Mouse (Mus musculus): ENCODE measurements at regions not wholly inside any gene's neighbourhood (a gene's known extent, or its start where the extent isn't known, plus 50 kb on each side); places are given as distances from the start of the nearest gene placed in this dataset.
"Not testable (repeated sequence)": the region's sequence is repeated elsewhere in the genome, so short reads cannot be mapped to it uniquely, and the experiment has no call there.

DNA sequence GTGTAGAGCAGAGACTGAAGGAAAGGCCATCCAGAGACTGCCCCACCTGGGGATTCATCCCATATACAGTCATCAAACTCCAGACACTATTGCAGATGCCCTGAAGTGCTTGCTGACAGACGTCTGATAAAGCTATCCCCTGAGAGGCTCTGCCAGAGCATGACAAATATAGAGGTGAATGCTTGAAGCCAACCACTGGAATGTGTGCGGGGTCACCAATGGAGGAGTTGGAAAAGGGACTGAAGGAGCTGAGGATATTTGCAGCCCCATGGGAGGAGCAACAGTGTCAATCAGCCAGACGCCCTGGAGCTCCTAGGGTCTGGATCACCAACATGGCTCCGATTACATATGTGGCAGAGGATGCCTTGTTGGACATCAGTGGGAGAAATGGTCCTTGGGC is 392.1 kb upstream of the Oprm1 start:
- peak; percentile 86 for ATAC-seq (replicated peaks; ENCODE audit: extremely low read depth, insufficient read depth, low FRiP score)
- 32% methylated on average over 4 of the region's 4 CpGs for WGBS

DNA sequence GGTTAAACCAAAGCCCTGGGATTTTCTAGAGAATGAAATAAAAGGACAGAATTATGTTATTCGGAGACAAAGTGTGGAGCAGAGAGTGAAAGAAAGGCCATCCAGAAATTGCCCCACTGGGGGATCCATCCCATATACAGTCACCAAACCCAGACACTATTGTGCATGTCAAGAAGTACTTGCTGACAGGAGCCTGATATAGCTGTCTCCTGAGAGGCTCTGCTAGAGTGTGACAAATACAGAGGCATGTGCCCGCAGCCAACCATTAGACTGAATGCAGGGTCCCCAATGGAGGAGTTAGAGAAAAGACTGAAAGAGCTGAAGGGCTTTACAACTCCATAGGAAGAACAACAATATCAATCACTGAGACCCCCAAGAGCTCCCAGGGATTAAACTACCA is 386.6 kb upstream of the Oprm1 start:
- H3K27me3 ChIP-seq (ENCODE audit: control insufficient read depth, insufficient read depth, low read length): no peaks in the 10 kb centered on the region
- H3K4me3 ChIP-seq (ENCODE audit: low read length): no peak overlapping the region
- peaks cover 6% of the 10 kb centered on the region; the same call in 1 of the 2 replicates for H3K4me1 ChIP-seq (ENCODE audit: control insufficient read depth, insufficient read depth, low read length)
- 0 out of 2 replicates have a peak overlapping the region, but pooled peaks have one; percentile 39 for H3K27ac ChIP-seq (ENCODE audit: low read length)
- 38% methylated on average over 2 of the region's 2 CpGs for WGBS
- H3K9ac ChIP-seq (ENCODE audit: low read length): no peak overlapping the region
- no peaks in the 10 kb centered on the region for H3K9me3 ChIP-seq (replicated peaks; ENCODE audit: control insufficient read depth, low read length)
- H3K4me2 ChIP-seq (ENCODE audit: low read depth, low read length): no peak overlapping the region
- peak; percentile 84 for ATAC-seq (replicated peaks; ENCODE audit: extremely low read depth, insufficient read depth, low FRiP score)
- H3K36me3 ChIP-seq (ENCODE audit: control insufficient read depth, insufficient read depth): no peaks in the 10 kb centered on the region

More for the DNA sequence above, 392.1 kb upstream of the Oprm1 start:
- Histone ChIP-seq H3K4me3 (ENCODE audit: low read length) (no peak overlapping the region), H3K27ac (ENCODE audit: low read length) (no peak overlapping the region), H3K9me3 (replicated peaks; ENCODE audit: control insufficient read depth, low read length) (no peaks in the 10 kb centered on the region), H3K36me3 (ENCODE audit: control insufficient read depth, insufficient read depth) (no peaks in the 10 kb centered on the region), H3K9ac (ENCODE audit: low read length) (no peak overlapping the region), H3K4me2 (ENCODE audit: low read depth, low read length) (no peak overlapping the region), H3K27me3 (ENCODE audit: control insufficient read depth, insufficient read depth, low read length) (no peaks in the 10 kb centered on the region), H3K4me1 (ENCODE audit: control insufficient read depth, insufficient read depth, low read length) (peaks cover 1% of the 10 kb centered on the region; the same call in 1 of the 2 replicates)

DNA sequence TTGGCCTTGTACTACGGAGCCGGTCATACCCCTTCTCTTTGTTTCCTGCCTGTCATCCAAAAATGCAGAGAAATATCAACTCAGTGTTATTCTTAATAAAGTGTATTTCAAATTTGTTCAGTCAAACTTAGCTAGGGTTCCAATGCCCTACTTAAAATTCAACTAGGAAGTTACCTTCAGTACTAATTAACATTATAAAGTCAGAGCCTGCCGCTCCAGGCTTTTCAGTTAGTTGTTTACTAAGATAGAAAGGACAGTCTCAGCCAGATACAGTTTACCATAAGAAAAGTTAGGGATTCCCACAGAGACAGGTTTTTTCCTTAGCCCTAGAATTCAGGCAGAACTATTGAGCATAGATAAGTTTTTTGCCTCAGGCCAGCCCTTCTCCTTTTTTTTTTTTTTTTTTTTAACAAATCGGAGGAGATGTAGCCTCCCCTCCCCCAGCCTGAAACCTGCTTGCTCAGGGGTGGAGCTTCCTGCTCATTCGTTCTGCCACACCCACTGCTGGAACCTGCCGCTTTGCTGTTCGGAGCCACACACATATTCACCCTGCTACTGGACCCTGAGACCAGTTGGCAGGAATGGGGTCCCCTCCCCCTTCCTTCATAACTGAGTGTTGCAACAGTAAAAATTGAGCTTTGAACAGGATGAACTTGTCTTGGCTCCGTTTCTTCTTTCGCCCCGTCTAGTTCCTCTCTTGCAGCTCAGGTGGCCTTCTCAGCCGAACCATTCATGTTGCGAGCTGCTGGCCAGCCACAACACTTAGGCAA is 340.8 kb upstream of the Oprm1 start:
- H3K27me3 ChIP-seq (ENCODE audit: control insufficient read depth, insufficient read depth, low read length); H3K9ac ChIP-seq (ENCODE audit: low read length); H3K36me3 ChIP-seq (ENCODE audit: control insufficient read depth, insufficient read depth); H3K4me1 ChIP-seq (ENCODE audit: control insufficient read depth, insufficient read depth, low read length); H3K4me3 ChIP-seq (ENCODE audit: low read length); H3K9me3 ChIP-seq (replicated peaks; ENCODE audit: control insufficient read depth, low read length): not testable (repeated sequence)
- Histone ChIP-seq H3K27ac (ENCODE audit: low read length) (peak overlapping the region; percentile 23; the same call in 1 of the 2 replicates), H3K4me2 (ENCODE audit: low read depth, low read length) (peak overlapping the region; percentile 40)
- 71% methylated on average over 12 of the region's 12 CpGs for WGBS
- ATAC-seq (replicated peaks; ENCODE audit: extremely low read depth, insufficient read depth, low FRiP score): peak; percentile 41; the same call in 1 of the 2 replicates

DNA sequence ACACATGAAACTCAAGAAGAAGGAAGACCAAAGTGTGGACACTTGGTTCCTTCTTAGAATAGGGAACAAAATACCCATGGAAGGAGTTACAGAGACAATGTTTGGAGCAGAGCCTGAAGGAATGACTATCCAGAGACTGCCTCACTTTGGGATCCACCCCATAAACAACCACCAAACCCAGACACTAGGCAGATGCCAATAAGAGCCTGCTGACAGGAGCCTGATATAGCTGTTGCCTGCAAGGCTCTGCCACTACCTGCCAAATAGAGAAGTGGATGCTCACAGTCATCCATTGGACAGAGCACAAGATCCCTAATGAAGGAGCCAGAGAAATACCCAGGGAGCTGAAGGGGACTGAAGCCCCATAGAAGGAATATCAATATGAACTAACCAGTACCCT is 340.1 kb upstream of the Oprm1 start:
- not testable (repeated sequence) for H3K4me3 ChIP-seq (ENCODE audit: low read length); H3K27ac ChIP-seq (ENCODE audit: low read length); H3K4me1 ChIP-seq (ENCODE audit: control insufficient read depth, insufficient read depth, low read length); H3K4me2 ChIP-seq (ENCODE audit: low read depth, low read length); H3K9me3 ChIP-seq (replicated peaks; ENCODE audit: control insufficient read depth, low read length); H3K27me3 ChIP-seq (ENCODE audit: control insufficient read depth, insufficient read depth, low read length); H3K9ac ChIP-seq (ENCODE audit: low read length); H3K36me3 ChIP-seq (ENCODE audit: control insufficient read depth, insufficient read depth)
- peak; percentile 73; the same call in 1 of the 2 replicates for ATAC-seq (replicated peaks; ENCODE audit: extremely low read depth, insufficient read depth, low FRiP score)

DNA sequence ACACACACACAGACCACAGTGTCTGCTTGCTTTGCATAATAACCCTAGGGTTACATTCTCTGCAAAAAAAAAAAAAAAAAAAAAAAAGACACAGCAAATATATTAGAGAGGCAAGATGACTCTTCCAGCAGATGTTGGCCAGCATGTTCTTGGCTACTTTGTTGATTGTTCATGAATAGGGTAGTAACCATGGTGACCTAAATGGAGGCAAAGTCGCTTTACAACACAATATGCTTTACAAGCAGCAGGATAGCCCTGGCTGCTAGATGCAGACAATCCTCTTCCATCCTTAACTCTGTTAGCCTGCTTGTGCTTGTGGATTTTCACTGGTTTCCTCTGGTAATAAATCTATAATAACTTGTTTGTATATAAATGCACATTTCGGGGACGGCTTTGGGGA is 292.5 kb upstream of the Oprm1 start:
- H3K4me3 ChIP-seq (ENCODE audit: low read length): no peak overlapping the region
- no peaks in the 10 kb centered on the region for H3K9me3 ChIP-seq (replicated peaks; ENCODE audit: control insufficient read depth, low read length)
- H3K4me1 ChIP-seq (ENCODE audit: control insufficient read depth, insufficient read depth, low read length): no peaks in the 10 kb centered on the region
- H3K27me3 ChIP-seq (ENCODE audit: control insufficient read depth, insufficient read depth, low read length): no peaks in the 10 kb centered on the region
- H3K36me3 ChIP-seq (ENCODE audit: control insufficient read depth, insufficient read depth): no peaks in the 10 kb centered on the region
- no peak overlapping the region for H3K4me2 ChIP-seq (ENCODE audit: low read depth, low read length)
- ATAC-seq (replicated peaks; ENCODE audit: extremely low read depth, insufficient read depth, low FRiP score): no peak
- no peak overlapping the region for H3K27ac ChIP-seq (ENCODE audit: low read length)
- no peak overlapping the region for H3K9ac ChIP-seq (ENCODE audit: low read length)
- 77% methylated on average over 3 of the region's 3 CpGs for WGBS

DNA sequence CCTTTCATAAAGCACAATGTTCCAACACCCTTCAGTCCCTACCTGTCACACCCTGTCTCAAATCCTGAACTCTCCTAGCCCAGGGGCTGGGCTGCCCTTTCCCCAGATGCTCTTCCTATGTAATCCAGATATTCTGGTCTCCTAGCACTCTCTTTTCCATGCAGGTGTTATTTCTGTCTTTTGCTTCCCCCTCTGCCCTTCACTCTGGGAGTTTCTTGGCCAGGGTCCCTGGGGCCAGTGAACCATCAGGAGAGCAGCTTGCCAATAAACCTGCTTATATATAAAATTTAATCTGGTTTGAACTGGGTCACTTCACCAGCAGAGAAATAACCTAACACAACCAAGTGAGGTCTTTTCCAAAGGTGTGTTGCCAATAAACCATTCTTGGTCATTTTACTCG is 278.0 kb upstream of the Oprm1 start:
- Histone ChIP-seq H3K9ac (ENCODE audit: low read length) (no peak overlapping the region), H3K4me3 (ENCODE audit: low read length) (no peak overlapping the region), H3K36me3 (ENCODE audit: control insufficient read depth, insufficient read depth) (no peaks in the 10 kb centered on the region), H3K27ac (ENCODE audit: low read length) (no peak overlapping the region), H3K27me3 (ENCODE audit: control insufficient read depth, insufficient read depth, low read length) (no peaks in the 10 kb centered on the region), H3K9me3 (replicated peaks; ENCODE audit: control insufficient read depth, low read length) (no peaks in the 10 kb centered on the region), H3K4me2 (ENCODE audit: low read depth, low read length) (no peak overlapping the region), H3K4me1 (ENCODE audit: control insufficient read depth, insufficient read depth, low read length) (no peaks in the 10 kb centered on the region)
- 79% methylated on average over 1 of the region's 1 CpGs for WGBS
- no peak for ATAC-seq (replicated peaks; ENCODE audit: extremely low read depth, insufficient read depth, low FRiP score)

DNA sequence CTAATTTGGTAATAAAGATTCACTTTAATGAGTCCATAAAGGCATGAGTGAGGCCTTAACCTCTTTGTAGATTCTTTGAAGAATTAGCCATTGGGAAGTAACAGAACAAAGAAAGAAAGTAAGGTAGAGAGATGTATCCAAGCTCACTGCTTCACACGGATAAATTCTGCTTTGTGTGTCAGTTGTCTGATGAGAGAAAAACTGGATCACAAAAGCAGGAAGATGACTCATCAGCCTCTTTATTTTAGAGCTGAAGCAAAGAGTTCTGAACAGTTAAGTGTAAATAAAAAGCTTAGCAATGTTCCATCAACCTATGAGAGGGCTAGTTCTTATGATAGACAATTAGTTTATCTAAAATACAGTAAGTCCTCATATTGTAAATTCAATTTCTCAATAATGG is 269.7 kb upstream of the Oprm1 start:
- H3K27me3 ChIP-seq (ENCODE audit: control insufficient read depth, insufficient read depth, low read length): no peaks in the 10 kb centered on the region

DNA sequence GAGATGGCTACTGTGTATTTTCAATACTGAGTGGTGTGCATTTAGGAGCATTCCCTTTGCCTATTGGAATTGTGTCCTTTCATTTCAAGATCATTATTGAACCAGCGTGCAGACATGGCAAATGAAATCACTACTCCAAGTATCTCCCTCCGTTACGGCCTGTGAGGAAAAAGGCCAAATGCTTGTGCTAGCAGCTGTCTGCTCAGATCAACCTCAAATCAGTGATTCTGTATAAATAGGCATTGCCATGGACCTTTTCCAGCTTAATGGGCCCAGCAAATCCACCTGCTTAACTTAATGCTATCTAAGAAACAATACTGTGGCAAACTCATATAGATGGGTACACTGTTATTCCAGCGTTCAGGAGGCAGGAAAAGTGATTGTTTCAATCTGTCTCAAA is 265.6 kb upstream of the Oprm1 start:
- 81% methylated on average over 4 of the region's 4 CpGs for WGBS
- no peaks in the 10 kb centered on the region for H3K4me1 ChIP-seq (ENCODE audit: control insufficient read depth, insufficient read depth, low read length)
- H3K27me3 ChIP-seq (ENCODE audit: control insufficient read depth, insufficient read depth, low read length): no peaks in the 10 kb centered on the region
- H3K9ac ChIP-seq (ENCODE audit: low read length): no peak overlapping the region
- H3K27ac ChIP-seq (ENCODE audit: low read length): no peak overlapping the region
- no peak overlapping the region for H3K4me3 ChIP-seq (ENCODE audit: low read length)
- no peak overlapping the region for H3K4me2 ChIP-seq (ENCODE audit: low read depth, low read length)
- H3K9me3 ChIP-seq (replicated peaks; ENCODE audit: control insufficient read depth, low read length): no peaks in the 10 kb centered on the region
- ATAC-seq (replicated peaks; ENCODE audit: extremely low read depth, insufficient read depth, low FRiP score): no peak
- no peaks in the 10 kb centered on the region for H3K36me3 ChIP-seq (ENCODE audit: control insufficient read depth, insufficient read depth)

More for the DNA sequence above, 269.7 kb upstream of the Oprm1 start:
- Histone ChIP-seq H3K27ac (ENCODE audit: low read length) (no peak overlapping the region), H3K36me3 (ENCODE audit: control insufficient read depth, insufficient read depth) (no peaks in the 10 kb centered on the region), H3K9ac (ENCODE audit: low read length) (no peak overlapping the region), H3K9me3 (replicated peaks; ENCODE audit: control insufficient read depth, low read length) (no peaks in the 10 kb centered on the region), H3K4me2 (ENCODE audit: low read depth, low read length) (no peak overlapping the region), H3K4me1 (ENCODE audit: control insufficient read depth, insufficient read depth, low read length) (no peaks in the 10 kb centered on the region), H3K4me3 (ENCODE audit: low read length) (no peak overlapping the region)
- ATAC-seq (replicated peaks; ENCODE audit: extremely low read depth, insufficient read depth, low FRiP score): no peak
- 50% methylated on average over 1 of the region's 1 CpGs for WGBS

DNA sequence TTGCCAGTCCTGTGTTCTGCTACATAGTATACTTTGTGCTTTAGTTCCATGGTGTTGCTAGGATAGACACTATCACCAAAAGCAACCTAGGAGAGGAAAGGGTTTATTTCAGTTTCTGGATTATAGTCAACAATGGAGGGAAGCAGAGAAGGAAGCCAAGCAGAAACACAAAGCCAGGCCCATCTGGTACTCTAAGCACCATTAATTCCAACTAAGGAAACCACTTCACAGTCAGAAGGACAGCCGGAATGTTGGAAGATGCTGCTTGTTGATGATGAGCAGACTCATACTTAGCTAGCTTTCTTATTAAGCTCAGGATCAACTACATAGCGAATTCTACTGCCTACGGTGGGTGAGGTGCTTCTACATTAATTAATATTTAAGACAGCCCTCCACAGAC is 263.2 kb upstream of the Oprm1 start:
- no peak for ATAC-seq (replicated peaks; ENCODE audit: extremely low read depth, insufficient read depth, low FRiP score)
- Histone ChIP-seq H3K27me3 (ENCODE audit: control insufficient read depth, insufficient read depth, low read length) (no peaks in the 10 kb centered on the region), H3K4me2 (ENCODE audit: low read depth, low read length) (no peak overlapping the region), H3K4me1 (ENCODE audit: control insufficient read depth, insufficient read depth, low read length) (no peaks in the 10 kb centered on the region), H3K36me3 (ENCODE audit: control insufficient read depth, insufficient read depth) (no peaks in the 10 kb centered on the region), H3K27ac (ENCODE audit: low read length) (no peak overlapping the region), H3K9ac (ENCODE audit: low read length) (no peak overlapping the region), H3K4me3 (ENCODE audit: low read length) (no peak overlapping the region), H3K9me3 (replicated peaks; ENCODE audit: control insufficient read depth, low read length) (no peaks in the 10 kb centered on the region)
- WGBS: 82% methylated on average over 3 of the region's 3 CpGs

All from heart, embryonic 16.5 days (tissue).